ENCODE assay signal across 8 mouse cellular contexts in genomic region chr2:75705162-75705752, GRCm38 (mm10). TPM values are rescaled to one million over a fixed set of nuclear protein-coding genes. Genes with fewer than 3 reads are reported as not detected.
DNase-seq lines count a peak whose midpoint lies in the region; ATAC-seq and TF ChIP-seq lines count a peak whose summit lies in the region.

No protein-coding gene starts in this region.

- peak overlapping the region; percentile 60 for H3K9ac ChIP-seq in heart, adult 2 months (ENCODE audit: low read depth, low read length)
- peak overlapping the region; percentile 66 for H3K9ac ChIP-seq in midbrain, embryonic 12.5 days (replicated peaks)

- WGBS in heart, adult 2 months, result 8% methylated on average over 19 of the region's 19 CpGs
- WGBS in limb, embryonic 10.5 days, result 30% methylated on average over 19 of the region's 19 CpGs
- 30% methylated on average over 19 of the region's 19 CpGs for WGBS in midbrain, embryonic 12.5 days

- H3K4me3 ChIP-seq in heart, adult 2 months, result peak overlapping the region; percentile 98
- H3K4me3 ChIP-seq in limb, embryonic 10.5 days, result peak overlapping the region; percentile 92
- peak overlapping the region; percentile 65 for H3K4me3 ChIP-seq in midbrain, embryonic 12.5 days

- TF ChIP-seq CTCF in heart, adult 2 months (IDR thresholded peaks at IDR 0.05), result no peak

- H3K4me2 ChIP-seq in midbrain, embryonic 12.5 days (replicated peaks), result peak overlapping the region; percentile 65

- intact Hi-C loops in heart, adult 2 months (cut with DNase I), result loop anchor here (2.0 to 10.0 kb wide), 3 partner anchors 26 to 100 kb away; no protein-coding TSS in a partner anchor
- intact Hi-C loops in heart, postnatal 36 days (cut with DNase I), result loop anchor here (2.0 kb wide), 2 partner anchors 68 to 76 kb away; no protein-coding TSS in a partner anchor

- H3K27ac ChIP-seq in heart, adult 2 months, result peak overlapping the region; percentile 100
- peak overlapping the region; percentile 99 for H3K27ac ChIP-seq in limb, embryonic 10.5 days
- H3K27ac ChIP-seq in midbrain, embryonic 12.5 days (replicated peaks), result peak overlapping the region; percentile 92

- no peaks in the 10 kb centered on the region for H3K9me3 ChIP-seq in limb, embryonic 10.5 days (replicated peaks)
- H3K9me3 ChIP-seq in midbrain, embryonic 12.5 days, result no peaks in the 10 kb centered on the region

- ATAC-seq in granulocyte monocyte progenitor cell, adult 5-6 weeks (replicated peaks; ENCODE audit: poor library complexity, severe bottlenecking), result 0 out of 2 replicates have a peak, but pooled peaks have one; percentile 4
- peak; percentile 0; the same call in 1 of the 2 replicates for ATAC-seq in midbrain, embryonic 12.5 days (ENCODE audit: low FRiP score, low read depth)

- DNase-seq in heart, adult 2 months, result no peak
- DNase-seq in heart, postnatal 36 days, result no peak
- peak; percentile 59 for DNase-seq in NIH3T3 (ENCODE audit: low read depth)
- no peak for DNase-seq in limb, embryonic 10.5 days (ENCODE audit: low spot score)
- DNase-seq in urinary bladder, adult 18-20 months (ENCODE audit: low spot score in 2 of 2), result no peak
- no peak for DNase-seq in c-Kit-positive CD71-positive TER-119-positive erythroid progenitor cells, embryonic 14.5 days (ENCODE audit: low spot score)

- peaks cover 19% of the 10 kb centered on the region for H3K36me3 ChIP-seq in heart, adult 2 months (ENCODE audit: control insufficient read depth, insufficient read depth, low read length)
- H3K36me3 ChIP-seq in limb, embryonic 10.5 days, result no peaks in the 10 kb centered on the region
- no peaks in the 10 kb centered on the region for H3K36me3 ChIP-seq in midbrain, embryonic 12.5 days

- peaks cover 4% of the 10 kb centered on the region; the same call in 1 of the 2 replicates for H3K79me2 ChIP-seq in heart, adult 2 months (replicated peaks; ENCODE audit: control insufficient read depth, insufficient read depth, low read length)

- no peak for TF ChIP-seq POLR2A in heart, adult 2 months (IDR thresholded peaks at IDR 0.05; ENCODE audit: insufficient read depth, low read depth, low read length)

- peaks cover 9% of the 10 kb centered on the region for H3K4me1 ChIP-seq in heart, adult 2 months (ENCODE audit: control insufficient read depth, insufficient read depth, low read length)
- peaks cover 47% of the 10 kb centered on the region for H3K4me1 ChIP-seq in limb, embryonic 10.5 days
- peaks cover 25% of the 10 kb centered on the region; the same call in 1 of the 2 replicates for H3K4me1 ChIP-seq in midbrain, embryonic 12.5 days

- TF ChIP-seq EP300 in heart, adult 2 months (IDR thresholded peaks at IDR 0.05; ENCODE audit: insufficient read depth, low read depth, low read length), result no peak

- H3K27me3 ChIP-seq in heart, adult 2 months (ENCODE audit: control insufficient read depth, insufficient read depth, low read length), result no peaks in the 10 kb centered on the region
- no peaks in the 10 kb centered on the region for H3K27me3 ChIP-seq in limb, embryonic 10.5 days (ENCODE audit: low read depth, poor library complexity, severe bottlenecking)
- H3K27me3 ChIP-seq in midbrain, embryonic 12.5 days, result no peaks in the 10 kb centered on the region

RNA-seq across cellular contexts. Expression of gene Nfe2l2, which starts 0.8 kb away (rescaled TPM):
- 10 to 100 TPM; 56.2 to 67.1 TPM for total RNA-seq in heart, adult 2 months (2021)
- polyA plus RNA-seq in heart, adult 2 months (2012; rRNA removed), result 36.5 and 52.4 TPM in 2 replicates
- total RNA-seq in heart, postnatal 36 days (2021), result 10 to 100 TPM; 66.7 to 70.2 TPM
- 80.1 and 90.3 TPM in 2 replicates for total RNA-seq in granulocyte monocyte progenitor cell, adult 5-6 weeks (2014; fragmentation: Nextera tagmentation)
- 55.3 and 68.7 TPM in 2 replicates for total RNA-seq in granulocyte monocyte progenitor cell, adult 5-6 weeks (2017)
- polyA plus RNA-seq in limb, embryonic 10.5 days (2016; fragmentation: Nextera tagmentation; extraction: Ambion mirVana), result 33.8 and 37.2 TPM in 2 replicates
- 17.6 and 20.3 TPM in 2 replicates for polyA plus RNA-seq in midbrain, embryonic 12.5 days (2016; fragmentation: Nextera tagmentation; extraction: Ambion mirVana)

RNA-seq across cellular contexts. Expression of gene Hnrnpa3, which starts 46.2 kb away (rescaled TPM):
- 100 to 1,000 TPM; 177 to 180 TPM for total RNA-seq in heart, adult 2 months (2021)
- 18.5 and 44.9 TPM in 2 replicates for polyA plus RNA-seq in heart, adult 2 months (2012; rRNA removed)
- total RNA-seq in heart, postnatal 36 days (2021), result 100 to 1,000 TPM; 137 to 165 TPM
- total RNA-seq in granulocyte monocyte progenitor cell, adult 5-6 weeks (2014; fragmentation: Nextera tagmentation), result 734 and 909 TPM in 2 replicates
- total RNA-seq in granulocyte monocyte progenitor cell, adult 5-6 weeks (2017), result 363 and 370 TPM in 2 replicates
- 352 and 369 TPM in 2 replicates for polyA plus RNA-seq in limb, embryonic 10.5 days (2016; fragmentation: Nextera tagmentation; extraction: Ambion mirVana)
- polyA plus RNA-seq in midbrain, embryonic 12.5 days (2016; fragmentation: Nextera tagmentation; extraction: Ambion mirVana), result 345 and 374 TPM in 2 replicates
